Mouse (Mus musculus) testis, adult 2 months (tissue): Measurements from ENCODE around the gene Gatm.

Source experiments
- CTCF ChIP-seq: fragments of 200-500 bp; IDR thresholded peaks from 2 replicates; pipeline ENCODE4 v1.5.1; 2012; ENCODE audit warnings: low read depth, mild to moderate bottlenecking, inconsistent platforms, low read length, moderate library complexity; ENCODE audit not compliant: control insufficient read depth, insufficient read depth, insufficient replicate concordance
- POLR2A ChIP-seq: fragments of 200-500 bp; IDR thresholded peaks from 2 replicates; pipeline ENCODE4 v1.6.1; 2012; ENCODE audit warnings: low read depth, mild to moderate bottlenecking, inconsistent platforms, low read length, moderate library complexity; ENCODE audit not compliant: control insufficient read depth

DNA sequence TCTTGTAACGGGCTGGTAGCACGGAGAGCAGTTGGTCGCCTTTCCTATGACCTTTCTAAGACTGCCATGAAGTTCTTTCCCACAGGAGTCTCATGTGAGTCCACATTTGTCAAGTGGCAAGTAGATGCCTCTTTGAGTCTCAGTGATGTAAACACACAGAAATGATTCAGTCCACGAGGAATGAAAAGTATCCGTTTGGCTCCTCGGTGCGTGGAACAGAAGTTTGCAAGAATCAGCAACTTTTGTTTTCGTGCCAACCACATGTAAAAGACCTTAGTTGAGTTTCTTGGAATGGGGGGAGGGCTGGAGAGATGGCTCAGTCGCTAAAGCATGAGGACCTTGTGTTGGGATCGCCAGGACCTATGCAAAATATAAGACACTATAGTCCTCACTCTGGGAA lies 30.7 kb downstream of the Gatm start:
- TF ChIP-seq POLR2A = no peak
- no peak for TF ChIP-seq CTCF
